Mouse (Mus musculus): ENCODE data around the gene Ano4. TPM values are rescaled to one million over a fixed set of nuclear protein-coding genes. Genes with fewer than 3 reads are reported as not detected.

Gene Ano4
- polyA plus RNA-seq, 1 experiment: not detected

DNA sequence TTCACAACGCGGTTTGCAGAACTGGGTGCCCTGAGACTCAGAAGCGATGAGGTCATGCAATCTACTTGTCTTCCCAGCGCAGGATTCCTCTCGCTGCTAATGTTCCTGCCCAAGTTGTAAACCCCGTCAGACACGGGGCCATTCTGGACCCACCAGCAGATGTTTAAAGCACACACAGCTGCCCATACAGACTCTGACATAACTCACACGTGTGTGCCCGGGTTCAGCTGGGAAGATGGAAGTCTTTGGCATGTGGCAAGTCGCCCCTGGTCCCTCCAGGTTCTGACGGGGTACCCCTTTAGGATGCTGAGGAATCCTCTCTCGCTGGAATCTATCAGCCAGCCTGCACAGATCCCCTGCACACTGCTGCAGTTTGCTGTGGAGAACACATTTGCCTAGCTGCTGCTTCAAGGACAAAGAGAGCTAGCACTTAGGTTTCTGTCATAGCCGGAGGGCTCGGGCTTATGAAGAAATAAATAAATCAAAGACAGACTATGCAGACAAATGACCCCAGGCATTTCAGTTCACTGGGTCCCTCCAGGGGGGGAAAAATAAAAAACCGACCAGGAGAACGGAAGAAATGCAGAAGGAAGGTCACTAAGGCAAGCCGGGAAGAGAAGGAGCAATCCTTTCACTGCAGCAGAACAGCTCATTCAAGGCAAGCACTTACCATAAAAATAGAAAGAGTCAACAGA, 87.7 kb downstream of the Ano4 start:
- Histone ChIP-seq H3K36me3 (ENCODE audit: control insufficient read depth, insufficient read depth) (no peaks in the 10 kb centered on the region), H3K79me2 (ENCODE audit: control insufficient read depth, insufficient read depth) (no peaks in the 10 kb centered on the region), H3K4me3 (ENCODE audit: insufficient read depth, poor library complexity, severe bottlenecking) (no peak overlapping the region), H3ac (ENCODE audit: control insufficient read depth, insufficient read length, low read depth) (no peak overlapping the region), H3K27me3 (ENCODE audit: control insufficient read depth, insufficient read depth, insufficient read length) (peaks cover 14% of the 10 kb centered on the region), H3K79me3 (ENCODE audit: low read depth) (no peaks in the 10 kb centered on the region)
- no peak for TF ChIP-seq CTCF (IDR thresholded peaks at IDR 0.05; ENCODE audit: control insufficient read depth, insufficient read depth, insufficient read length)
- no peak for TF ChIP-seq MYOG (IDR thresholded peaks at IDR 0.05; ENCODE audit: control insufficient read depth, extremely low read depth, insufficient read length)

DNA sequence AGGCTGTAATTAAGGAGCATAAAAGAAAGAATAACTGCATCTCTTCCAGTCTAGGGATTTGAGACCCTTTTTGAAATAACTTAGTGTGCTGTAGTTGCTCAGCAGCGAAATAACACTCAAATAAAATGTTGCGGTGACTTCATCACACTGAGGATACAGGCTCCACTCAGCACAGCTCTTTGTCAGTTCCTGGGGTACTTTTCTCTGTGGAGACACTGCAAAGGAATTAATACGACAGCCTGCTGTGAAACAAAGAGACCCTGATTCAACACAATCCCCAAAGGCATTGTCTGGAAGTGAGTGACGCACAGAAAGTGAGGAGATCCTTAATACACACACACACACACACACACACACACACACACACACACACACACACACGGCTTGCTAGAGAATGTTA, 89.8 kb downstream of the Ano4 start:
- Histone ChIP-seq H3K36me3 (ENCODE audit: control insufficient read depth, insufficient read depth) (no peaks in the 10 kb centered on the region), H3K27me3 (ENCODE audit: control insufficient read depth, insufficient read depth, insufficient read length) (peaks cover 14% of the 10 kb centered on the region), H3K79me3 (ENCODE audit: low read depth) (no peaks in the 10 kb centered on the region), H3ac (ENCODE audit: control insufficient read depth, insufficient read length, low read depth) (no peak overlapping the region), H3K79me2 (ENCODE audit: control insufficient read depth, insufficient read depth) (no peaks in the 10 kb centered on the region), H3K4me3 (ENCODE audit: insufficient read depth, poor library complexity, severe bottlenecking) (no peak overlapping the region)
- TF ChIP-seq MAX (IDR thresholded peaks at IDR 0.05) (no peak), MYOD1 (IDR thresholded peaks at IDR 0.05; ENCODE audit: control insufficient read depth, insufficient read length, low read depth) (no peak), CEBPB (IDR thresholded peaks at IDR 0.05; ENCODE audit: low read depth) (no peak), FOSL1 (IDR thresholded peaks at IDR 0.05; ENCODE audit: insufficient read depth, low read length, poor library complexity, severe bottlenecking) (no peak)

- H3K79me2 ChIP-seq (ENCODE audit: control insufficient read depth, insufficient read depth): no peaks in the 10 kb centered on the region
- no peak overlapping the region for H3ac ChIP-seq (ENCODE audit: control insufficient read depth, insufficient read length, low read depth)
- TF ChIP-seq USF1 (IDR thresholded peaks at IDR 0.05; ENCODE audit: low read depth) (no peak), MYOG (IDR thresholded peaks at IDR 0.05; ENCODE audit: control insufficient read depth, extremely low read depth, insufficient read length) (no peak), MYOD1 (IDR thresholded peaks at IDR 0.05; ENCODE audit: control insufficient read depth, insufficient read length, low read depth) (no peak), CTCF (IDR thresholded peaks at IDR 0.05; ENCODE audit: control insufficient read depth, insufficient read depth, insufficient read length) (no peak), CEBPB (IDR thresholded peaks at IDR 0.05; ENCODE audit: low read depth) (no peak), MAX (IDR thresholded peaks at IDR 0.05) (no peak), FOSL1 (IDR thresholded peaks at IDR 0.05; ENCODE audit: insufficient read depth, low read length, poor library complexity, severe bottlenecking) (no peak)
- H3K27me3 ChIP-seq (ENCODE audit: control insufficient read depth, insufficient read depth, insufficient read length): peaks cover 14% of the 10 kb centered on the region
- H3K4me3 ChIP-seq (ENCODE audit: insufficient read depth, poor library complexity, severe bottlenecking): no peak overlapping the region
- no peaks in the 10 kb centered on the region for H3K79me3 ChIP-seq (ENCODE audit: low read depth)
- H3K36me3 ChIP-seq (ENCODE audit: control insufficient read depth, insufficient read depth): no peaks in the 10 kb centered on the region
These were observed 90.8 kb downstream of the Ano4 start for GRCm38 (mm10) chr10:89253799-89254198.

GRCm38 (mm10) chr10:89252636-89253035, 91.9 kb downstream of the Ano4 start:
- no peak overlapping the region for H3ac ChIP-seq (ENCODE audit: control insufficient read depth, insufficient read length, low read depth)
- H3K79me3 ChIP-seq (ENCODE audit: low read depth): no peaks in the 10 kb centered on the region
- no peak overlapping the region for H3K4me3 ChIP-seq (ENCODE audit: insufficient read depth, poor library complexity, severe bottlenecking)
- H3K27me3 ChIP-seq (ENCODE audit: control insufficient read depth, insufficient read depth, insufficient read length): peaks cover 10% of the 10 kb centered on the region
- H3K79me2 ChIP-seq (ENCODE audit: control insufficient read depth, insufficient read depth): no peaks in the 10 kb centered on the region
- TF ChIP-seq CEBPB (IDR thresholded peaks at IDR 0.05; ENCODE audit: low read depth) (no peak), FOSL1 (IDR thresholded peaks at IDR 0.05; ENCODE audit: insufficient read depth, low read length, poor library complexity, severe bottlenecking) (no peak), MYOD1 (IDR thresholded peaks at IDR 0.05; ENCODE audit: control insufficient read depth, insufficient read length, low read depth) (no peak), MAX (IDR thresholded peaks at IDR 0.05) (no peak), USF1 (IDR thresholded peaks at IDR 0.05; ENCODE audit: low read depth) (no peak), MYOG (IDR thresholded peaks at IDR 0.05; ENCODE audit: control insufficient read depth, extremely low read depth, insufficient read length) (no peak), CTCF (IDR thresholded peaks at IDR 0.05; ENCODE audit: control insufficient read depth, insufficient read depth, insufficient read length) (no peak)
- H3K36me3 ChIP-seq (ENCODE audit: control insufficient read depth, insufficient read depth): no peaks in the 10 kb centered on the region

- TF ChIP-seq CTCF (IDR thresholded peaks at IDR 0.05; ENCODE audit: control insufficient read depth, insufficient read depth, insufficient read length) (no peak), USF1 (IDR thresholded peaks at IDR 0.05; ENCODE audit: low read depth) (no peak), FOSL1 (IDR thresholded peaks at IDR 0.05; ENCODE audit: insufficient read depth, low read length, poor library complexity, severe bottlenecking) (no peak), MYOG (IDR thresholded peaks at IDR 0.05; ENCODE audit: control insufficient read depth, extremely low read depth, insufficient read length) (no peak), CEBPB (IDR thresholded peaks at IDR 0.05; ENCODE audit: low read depth) (no peak), MYOD1 (IDR thresholded peaks at IDR 0.05; ENCODE audit: control insufficient read depth, insufficient read length, low read depth) (no peak), MAX (IDR thresholded peaks at IDR 0.05) (no peak)
- H3K79me3 ChIP-seq (ENCODE audit: low read depth): no peaks in the 10 kb centered on the region
These were observed 100.8 kb downstream of the Ano4 start for GRCm38 (mm10) chr10:89243808-89244207.

GRCm38 (mm10) chr10:89224524-89224923, 120.0 kb downstream of the Ano4 start:
- Histone ChIP-seq H3K79me2 (ENCODE audit: control insufficient read depth, insufficient read depth) (no peaks in the 10 kb centered on the region), H3K27me3 (ENCODE audit: control insufficient read depth, insufficient read depth, insufficient read length) (no peaks in the 10 kb centered on the region), H3K4me3 (ENCODE audit: insufficient read depth, poor library complexity, severe bottlenecking) (no peak overlapping the region), H3K36me3 (ENCODE audit: control insufficient read depth, insufficient read depth) (no peaks in the 10 kb centered on the region), H3ac (ENCODE audit: control insufficient read depth, insufficient read length, low read depth) (no peak overlapping the region), H3K79me3 (ENCODE audit: low read depth) (no peaks in the 10 kb centered on the region)
- TF ChIP-seq FOSL1 (IDR thresholded peaks at IDR 0.05; ENCODE audit: insufficient read depth, low read length, poor library complexity, severe bottlenecking) (no peak), MYOG (IDR thresholded peaks at IDR 0.05; ENCODE audit: control insufficient read depth, extremely low read depth, insufficient read length) (no peak), USF1 (IDR thresholded peaks at IDR 0.05; ENCODE audit: low read depth) (no peak), CEBPB (IDR thresholded peaks at IDR 0.05; ENCODE audit: low read depth) (no peak), CTCF (IDR thresholded peaks at IDR 0.05; ENCODE audit: control insufficient read depth, insufficient read depth, insufficient read length) (no peak)

More at GRCm38 (mm10) chr10:89243808-89244207, 100.8 kb downstream of the Ano4 start:
- no peak overlapping the region for H3ac ChIP-seq (ENCODE audit: control insufficient read depth, insufficient read length, low read depth)
- no peaks in the 10 kb centered on the region for H3K79me2 ChIP-seq (ENCODE audit: control insufficient read depth, insufficient read depth)
- no peak overlapping the region for H3K4me3 ChIP-seq (ENCODE audit: insufficient read depth, poor library complexity, severe bottlenecking)
- no peaks in the 10 kb centered on the region for H3K27me3 ChIP-seq (ENCODE audit: control insufficient read depth, insufficient read depth, insufficient read length)
- H3K36me3 ChIP-seq (ENCODE audit: control insufficient read depth, insufficient read depth): no peaks in the 10 kb centered on the region
